Mouse (Mus musculus): Measurements from ENCODE around the gene Pald1.

DNA sequence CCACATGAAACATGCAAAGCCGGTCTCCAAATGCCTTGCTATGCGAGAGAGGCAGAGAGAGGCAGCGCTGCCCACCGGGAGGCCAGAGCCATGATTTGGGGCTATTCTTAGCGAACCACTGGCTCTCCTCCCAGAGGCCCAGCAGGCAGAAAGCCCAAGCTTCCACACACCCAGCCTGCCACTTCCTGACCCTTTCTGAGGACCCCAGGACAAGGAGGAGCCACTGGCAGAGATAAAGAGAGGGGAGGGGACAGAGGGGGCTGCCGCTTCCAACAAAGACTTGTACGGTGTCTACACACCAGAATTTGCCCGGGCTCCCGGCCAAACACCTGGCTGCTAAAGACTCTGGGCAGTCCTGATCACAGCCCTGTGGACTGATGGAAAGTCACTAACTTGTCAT is 3.1 kb downstream of the Pald1 start:
- no peak for TF ChIP-seq CTCF (IDR thresholded peaks at IDR 0.05; ENCODE audit: insufficient read depth, low read length)
- TF ChIP-seq POLR2A (IDR thresholded peaks at IDR 0.05; ENCODE audit: borderline replicate concordance, extremely low read depth, low read depth, low read length) = no peak

Measured in lung, adult 2 months (tissue).